Mouse (Mus musculus): Measurements from ENCODE around the gene Fam49a.

DNA sequence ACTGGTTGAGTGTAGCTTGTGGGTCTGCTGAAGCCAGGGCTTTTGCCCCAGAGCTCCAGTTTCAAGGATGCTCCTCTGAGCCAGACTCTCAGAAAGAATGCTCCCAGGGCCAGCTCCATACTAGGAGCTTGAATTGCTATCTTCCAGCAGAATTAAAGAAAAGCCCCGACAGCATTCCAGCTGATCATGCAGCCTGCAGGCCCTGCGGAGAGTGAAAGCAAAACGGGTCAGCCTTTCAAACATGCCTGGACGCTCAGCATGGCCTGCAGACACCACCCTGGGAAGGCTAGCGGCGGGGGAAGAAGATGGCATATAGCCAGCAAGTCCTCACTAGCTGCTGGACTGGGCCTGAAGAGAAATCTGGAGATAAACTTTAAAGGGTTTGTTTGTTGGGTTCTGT, 55.0 kb downstream of the Fam49a start:
- no peak for TF ChIP-seq POLR2A (IDR thresholded peaks at IDR 0.05; ENCODE audit: low read depth, low read length)
- TF ChIP-seq CTCF (conservative IDR thresholded peaks at IDR 0.05; ENCODE audit: insufficient read depth, insufficient read length, low read depth, low read length) = no peak

Measured in kidney, adult 2 months (tissue).